Mouse (Mus musculus) intestine, postnatal 0 days (tissue): ENCODE results near the gene Rack1. TPM values are rescaled to one million over a fixed set of nuclear protein-coding genes. Genes with fewer than 3 reads are reported as not detected.
"Not testable (repeated sequence)": the region's sequence is repeated elsewhere in the genome, so short reads cannot be mapped to it uniquely, and the experiment has no call there.

Experiments used
- ATAC-seq: fragments of 200-750 bp; cut with Nextera tagmentation; 2 replicates; pipeline ENCODE4 v1.8.0; 2017; ENCODE audit warnings: mild to moderate bottlenecking, moderate TSS enrichment, moderate library complexity
- H3K27ac ChIP-seq: fragments of 300-500 bp; sonication (generic); 2 replicates; pipeline ENCODE4 v1.5.1; 2014; ENCODE audit warnings: mild to moderate bottlenecking, low read depth, low read length, moderate library complexity
- H3K27me3 ChIP-seq: fragments of 300-500 bp; sonication (generic); replicated peaks from 2 replicates; pipeline ENCODE4 v1.6.1; 2014; ENCODE audit warnings: low read length, mixed read lengths; ENCODE audit not compliant: control insufficient read depth, insufficient read depth
- H3K36me3 ChIP-seq: fragments of 300-500 bp; sonication (generic); 2 replicates; pipeline ENCODE4 v1.6.1; 2014; ENCODE audit warnings: mild to moderate bottlenecking, moderate library complexity; ENCODE audit not compliant: control insufficient read depth, insufficient read depth
- H3K4me1 ChIP-seq: fragments of 300-500 bp; sonication (generic); replicated peaks from 2 replicates; pipeline ENCODE4 v1.6.1; 2014; ENCODE audit warnings: antibody characterized with exemption, low read length, mixed read lengths; ENCODE audit not compliant: control insufficient read depth, insufficient read depth
- H3K4me2 ChIP-seq: fragments of 300-500 bp; sonication (generic); replicated peaks from 2 replicates; pipeline ENCODE4 v1.6.1; 2014; ENCODE audit warnings: low read depth, mild to moderate bottlenecking, moderate library complexity
- H3K4me3 ChIP-seq: fragments of 300-500 bp; sonication (generic); 2 replicates; pipeline ENCODE4 v1.5.1; 2014; ENCODE audit warnings: low read depth, low read length
- H3K9ac ChIP-seq: fragments of 300-500 bp; sonication (generic); 2 replicates; pipeline ENCODE4 v1.6.1; 2014; ENCODE audit warnings: mild to moderate bottlenecking, low read depth, low read length
- H3K9me3 ChIP-seq: fragments of 300-500 bp; sonication (generic); 2 replicates; pipeline ENCODE4 v1.6.1; 2016; ENCODE audit warnings: mixed run types; ENCODE audit not compliant: control insufficient read depth
- CTCF ChIP-seq: sonication (generic); IDR thresholded peaks from 2 replicates; pipeline ENCODE4 v1.5.1; 2016; ENCODE audit warnings: low read depth, mild to moderate bottlenecking, control low read depth, antibody characterized with exemption, moderate library complexity
- WGBS: fragments of 180-500 bp; shearing (Covaris S2); extraction: QIAGEN DNeasy Blood & Tissue Kit; methylation state at CpG from one replicate; pipeline ENCODE4 v1.1.7; 2014; 5-methylcytosine and 5-hydroxymethylcytosine counted together
- polyA plus RNA-seq: library from polyadenylated mRNA; unstranded; fragments of >200 nt; fragmentation: Nextera tagmentation; extraction: Ambion mirVana; gene quantifications from 2 replicates; pipeline ENCODE4 v1.2.1, GENCODE M21; 2015

The Rack1 gene
- polyA plus RNA-seq, 1 experiment from 2014 or later = 435 TPM

- H3K4me2 ChIP-seq = peak within 1 kb of the TSS; percentile 87
- ATAC-seq = peak; percentile 96
- H3K27ac ChIP-seq = peak within 1 kb of the TSS; percentile 96
- H3K9ac ChIP-seq = peak within 1 kb of the TSS; percentile 87
- H3K4me1 ChIP-seq = peaks cover 13% of the 10 kb centered on the region; the same call in 1 of the 2 replicates
- peak; percentile 40; the same call in 1 of the 2 replicates for TF ChIP-seq CTCF
- peaks cover 6% of the 10 kb centered on the region; the same call in 1 of the 2 replicates for H3K36me3 ChIP-seq
- H3K4me3 ChIP-seq = peak within 1 kb of the TSS; percentile 72
- WGBS = under 1% methylated on average over 77 of the region's 77 CpGs
- H3K9me3 ChIP-seq = no peaks in the 10 kb centered on the region
- H3K27me3 ChIP-seq = no peaks in the 10 kb centered on the region
Observed at GRCm38 (mm10) chr11:48816800-48817665, 16.9 kb downstream of the Rack1 start, which contains the start of gene Trim41. Gene Trim41 (minus strand): TSS chr11:48817353.

GRCm38 (mm10) chr11:48817794-48818193 lies 17.7 kb downstream of the Rack1 start:
- Histone ChIP-seq H3K4me1 (peaks cover 13% of the 10 kb centered on the region; the same call in 1 of the 2 replicates), H3K36me3 (no peaks in the 10 kb centered on the region), H3K27ac (peak overlapping the region; percentile 96), H3K9ac (peak overlapping the region; percentile 87), H3K9me3 (no peaks in the 10 kb centered on the region), H3K4me2 (peak overlapping the region; percentile 87), H3K4me3 (peak overlapping the region; percentile 72), H3K27me3 (no peaks in the 10 kb centered on the region)
- WGBS = 6% methylated on average over 9 of the region's 9 CpGs
- ATAC-seq = no peak
- no peak for TF ChIP-seq CTCF

GRCm38 (mm10) chr11:48818346-48818745 lies 18.2 kb downstream of the Rack1 start:
- no peak for TF ChIP-seq CTCF
- H3K4me3 ChIP-seq = peak overlapping the region; percentile 72
- peaks cover 13% of the 10 kb centered on the region; the same call in 1 of the 2 replicates for H3K4me1 ChIP-seq
- H3K4me2 ChIP-seq = peak overlapping the region; percentile 87
- no peaks in the 10 kb centered on the region for H3K9me3 ChIP-seq
- H3K9ac ChIP-seq = peak overlapping the region; percentile 87; the same call in 1 of the 2 replicates
- no peaks in the 10 kb centered on the region for H3K27me3 ChIP-seq
- under 1% methylated on average over 16 of the region's 16 CpGs for WGBS
- no peaks in the 10 kb centered on the region for H3K36me3 ChIP-seq
- ATAC-seq = no peak; the same call in 1 of the 2 replicates
- H3K27ac ChIP-seq = no peak overlapping the region

GRCm38 (mm10) chr11:48819614-48820307 lies 19.6 kb downstream of the Rack1 start:
- Histone ChIP-seq H3K4me2 (no peak overlapping the region), H3K36me3 (no peaks in the 10 kb centered on the region), H3K4me1 (peaks cover 6% of the 10 kb centered on the region; the same call in 1 of the 2 replicates), H3K9me3 (no peaks in the 10 kb centered on the region), H3K9ac (no peak overlapping the region), H3K27me3 (no peaks in the 10 kb centered on the region), H3K27ac (no peak overlapping the region), H3K4me3 (no peak overlapping the region)
- 61% methylated on average over 7 of the region's 7 CpGs for WGBS
- ATAC-seq = no peak
- no peak for TF ChIP-seq CTCF

- H3K27ac ChIP-seq = no peak overlapping the region
- no peak for ATAC-seq
- TF ChIP-seq CTCF = no peak
- H3K4me3 ChIP-seq = no peak overlapping the region
- H3K9me3 ChIP-seq = no peaks in the 10 kb centered on the region
- no peak overlapping the region for H3K9ac ChIP-seq
- H3K4me2 ChIP-seq = no peak overlapping the region
- H3K4me1 ChIP-seq = peaks cover 5% of the 10 kb centered on the region; the same call in 1 of the 2 replicates
- H3K36me3 ChIP-seq = no peaks in the 10 kb centered on the region
- no peaks in the 10 kb centered on the region for H3K27me3 ChIP-seq
Observed at GRCm38 (mm10) chr11:48820308-48820674, 20.2 kb downstream of the Rack1 start.

GRCm38 (mm10) chr11:48821299-48821698 lies 21.2 kb downstream of the Rack1 start:
- ATAC-seq, H3K4me1 ChIP-seq, H3K27ac ChIP-seq, H3K27me3 ChIP-seq, H3K4me3 ChIP-seq, H3K9me3 ChIP-seq, H3K4me2 ChIP-seq, H3K9ac ChIP-seq, H3K36me3 ChIP-seq: not testable (repeated sequence)
- 84% methylated on average over 14 of the region's 14 CpGs for WGBS
